Comparison of ENCODE assay signal across 27 mouse cellular contexts in genomic region chr16:31074324-31074908, GRCm38 (mm10).
"Had no signal": no experiment of that assay in that cellular context is flagged by ENCODE, and none has a peak within 500 bp of the region (broad histone marks: within the 10 kb centered on the region; RNA-seq: fewer than 3 reads in every experiment).

No protein-coding gene starts in this region.

- DNase-seq: gastrocnemius, adult 2 months; gastrocnemius, postnatal 10 days; gastrocnemius, postnatal 36 days; heart, postnatal 10 days; heart, postnatal 4 days; kidney, adult 11 months; kidney, adult 2 months; kidney, adult 9 months; kidney, postnatal 14 days; kidney, postnatal 36 days; layer of hippocampus, adult 9-11 months; liver; liver, embryonic 13.5 days had no signal

- H3K9me3 ChIP-seq: heart, embryonic 12.5 days; hindbrain, embryonic 10.5 days; hindbrain, embryonic 12.5 days; hindbrain, embryonic 15.5 days; kidney, embryonic 15.5 days; limb, embryonic 10.5 days; limb, embryonic 12.5 days; liver, embryonic 13.5 days; liver, embryonic 15.5 days had no signal

- H3K4me3 ChIP-seq: gastrocnemius, adult 2 months; heart, adult 2 months; heart, embryonic 12.5 days; hindbrain, embryonic 10.5 days; hindbrain, embryonic 12.5 days; hindbrain, embryonic 15.5 days; kidney, embryonic 15.5 days; left cerebral cortex, adult 2 months; limb, embryonic 10.5 days; limb, embryonic 12.5 days; liver, embryonic 13.5 days; liver, embryonic 15.5 days had no signal

- H3K27ac ChIP-seq: gastrocnemius, adult 2 months; heart, adult 2 months; hindbrain, embryonic 10.5 days; hindbrain, embryonic 12.5 days; hindbrain, embryonic 15.5 days; hindbrain, postnatal 0 days; kidney, embryonic 15.5 days; kidney, postnatal 0 days; left cerebral cortex, adult 2 months; limb, embryonic 10.5 days; limb, embryonic 12.5 days; liver, embryonic 13.5 days; liver, embryonic 15.5 days had no signal

- H3K4me2 ChIP-seq: heart, embryonic 12.5 days; hindbrain, embryonic 12.5 days; hindbrain, embryonic 15.5 days; kidney, embryonic 15.5 days; limb, embryonic 12.5 days; liver, embryonic 11.5 days; liver, embryonic 13.5 days; liver, embryonic 15.5 days had no signal

- H3K27me3 ChIP-seq: heart, embryonic 12.5 days; hindbrain, embryonic 12.5 days; hindbrain, embryonic 15.5 days; kidney, embryonic 15.5 days; liver, embryonic 13.5 days; liver, embryonic 15.5 days had no signal

- H3K9ac ChIP-seq: heart, embryonic 12.5 days; hindbrain, embryonic 12.5 days; hindbrain, embryonic 15.5 days; kidney, embryonic 15.5 days; limb, embryonic 12.5 days; liver, embryonic 13.5 days; liver, embryonic 15.5 days had no signal

- ATAC-seq: hindbrain, postnatal 0 days; intestine, embryonic 16.5 days had no signal

- H3K36me3 ChIP-seq: hindbrain, embryonic 12.5 days; hindbrain, embryonic 15.5 days; limb, embryonic 12.5 days had no signal
